Mouse (Mus musculus): Measurements from ENCODE around the gene Cdc42ep2. TPM values are rescaled to one million over a fixed set of nuclear protein-coding genes. Genes with fewer than 3 reads are reported as not detected.
A peak's percentile ranks its signal among the peaks of the same experiment; 100 is the strongest.

Gene Cdc42ep2
- 2.5 and 2.6 TPM in 2 replicates for polyA plus RNA-seq (2012; ENCODE audit: insufficient read depth, insufficient read length, missing spikeins)

GRCm38 (mm10) chr19:5924713-5925093 lies at the start of gene Cdc42ep2:
Cdc42ep2 (minus strand) TSS chr19:5924816.
- H3K4me3 ChIP-seq (ENCODE audit: insufficient read depth, low read length) = peak within 1 kb of the TSS; percentile 82
- H3K27ac ChIP-seq (ENCODE audit: insufficient read depth, low read depth, low read length) = peak within 1 kb of the TSS; percentile 47
- peaks cover 25% of the 10 kb centered on the region for H3K4me1 ChIP-seq (ENCODE audit: control insufficient read depth, insufficient read depth, low read length)
- no peak for TF ChIP-seq CTCF (IDR thresholded peaks at IDR 0.05; ENCODE audit: low read depth, low read length)
- TF ChIP-seq POLR2A (IDR thresholded peaks at IDR 0.05; ENCODE audit: borderline replicate concordance, low read depth, low read length) = no peak

GRCm38 (mm10) chr19:5967664-5968063 lies 43.0 kb upstream of the Cdc42ep2 start:
- TF ChIP-seq CTCF (IDR thresholded peaks at IDR 0.05; ENCODE audit: low read depth, low read length) (no peak), POLR2A (IDR thresholded peaks at IDR 0.05; ENCODE audit: borderline replicate concordance, low read depth, low read length) (no peak)
- Histone ChIP-seq H3K4me1 (ENCODE audit: control insufficient read depth, insufficient read depth, low read length) (peaks cover 22% of the 10 kb centered on the region), H3K4me3 (ENCODE audit: insufficient read depth, low read length) (no peak overlapping the region), H3K27ac (ENCODE audit: insufficient read depth, low read depth, low read length) (no peak overlapping the region)

- TF ChIP-seq POLR2A (IDR thresholded peaks at IDR 0.05; ENCODE audit: borderline replicate concordance, low read depth, low read length) = no peak
- no peak for TF ChIP-seq CTCF (IDR thresholded peaks at IDR 0.05; ENCODE audit: low read depth, low read length)
- no peak overlapping the region for H3K4me3 ChIP-seq (ENCODE audit: insufficient read depth, low read length)
- no peak overlapping the region for H3K27ac ChIP-seq (ENCODE audit: insufficient read depth, low read depth, low read length)
- H3K4me1 ChIP-seq (ENCODE audit: control insufficient read depth, insufficient read depth, low read length) = peaks cover 16% of the 10 kb centered on the region
These were observed 42.2 kb upstream of the Cdc42ep2 start for GRCm38 (mm10) chr19:5966786-5967185.

- peaks cover 18% of the 10 kb centered on the region for H3K4me1 ChIP-seq (ENCODE audit: control insufficient read depth, insufficient read depth, low read length)
- no peak overlapping the region for H3K27ac ChIP-seq (ENCODE audit: insufficient read depth, low read depth, low read length)
- no peak overlapping the region for H3K4me3 ChIP-seq (ENCODE audit: insufficient read depth, low read length)
- TF ChIP-seq CTCF (IDR thresholded peaks at IDR 0.05; ENCODE audit: low read depth, low read length) = no peak
- no peak for TF ChIP-seq POLR2A (IDR thresholded peaks at IDR 0.05; ENCODE audit: borderline replicate concordance, low read depth, low read length)
These were observed 41.3 kb upstream of the Cdc42ep2 start for GRCm38 (mm10) chr19:5965910-5966309.

- Histone ChIP-seq H3K4me3 (ENCODE audit: insufficient read depth, low read length) (no peak overlapping the region), H3K27ac (ENCODE audit: insufficient read depth, low read depth, low read length) (peak overlapping the region; percentile 1; the same call in 1 of the 2 replicates), H3K4me1 (ENCODE audit: control insufficient read depth, insufficient read depth, low read length) (peaks cover 17% of the 10 kb centered on the region)
- TF ChIP-seq CTCF (IDR thresholded peaks at IDR 0.05; ENCODE audit: low read depth, low read length) (peak; percentile 81), POLR2A (IDR thresholded peaks at IDR 0.05; ENCODE audit: borderline replicate concordance, low read depth, low read length) (no peak)
These were observed 40.7 kb upstream of the Cdc42ep2 start for GRCm38 (mm10) chr19:5965280-5965679.

- peaks cover 13% of the 10 kb centered on the region for H3K4me1 ChIP-seq (ENCODE audit: control insufficient read depth, insufficient read depth, low read length)
- TF ChIP-seq POLR2A (IDR thresholded peaks at IDR 0.05; ENCODE audit: borderline replicate concordance, low read depth, low read length) (no peak), CTCF (IDR thresholded peaks at IDR 0.05; ENCODE audit: low read depth, low read length) (no peak)
- H3K4me3 ChIP-seq (ENCODE audit: insufficient read depth, low read length) = peak overlapping the region; percentile 95
- peak overlapping the region; percentile 65 for H3K27ac ChIP-seq (ENCODE audit: insufficient read depth, low read depth, low read length)
These were observed 40.2 kb upstream of the Cdc42ep2 start for GRCm38 (mm10) chr19:5964804-5965203.

GRCm38 (mm10) chr19:5963883-5964562 lies 39.4 kb upstream of the Cdc42ep2 start, which contains the start of gene Pola2:
Pola2 (minus strand) TSS chr19:5964202.
- peak within 1 kb of the TSS; percentile 95 for H3K4me3 ChIP-seq (ENCODE audit: insufficient read depth, low read length)
- no peak for TF ChIP-seq POLR2A (IDR thresholded peaks at IDR 0.05; ENCODE audit: borderline replicate concordance, low read depth, low read length)
- no peak for TF ChIP-seq CTCF (IDR thresholded peaks at IDR 0.05; ENCODE audit: low read depth, low read length)
- peaks cover 9% of the 10 kb centered on the region; the same call in 1 of the 2 replicates for H3K4me1 ChIP-seq (ENCODE audit: control insufficient read depth, insufficient read depth, low read length)
- peak within 1 kb of the TSS; percentile 77 for H3K27ac ChIP-seq (ENCODE audit: insufficient read depth, low read depth, low read length)

DNA sequence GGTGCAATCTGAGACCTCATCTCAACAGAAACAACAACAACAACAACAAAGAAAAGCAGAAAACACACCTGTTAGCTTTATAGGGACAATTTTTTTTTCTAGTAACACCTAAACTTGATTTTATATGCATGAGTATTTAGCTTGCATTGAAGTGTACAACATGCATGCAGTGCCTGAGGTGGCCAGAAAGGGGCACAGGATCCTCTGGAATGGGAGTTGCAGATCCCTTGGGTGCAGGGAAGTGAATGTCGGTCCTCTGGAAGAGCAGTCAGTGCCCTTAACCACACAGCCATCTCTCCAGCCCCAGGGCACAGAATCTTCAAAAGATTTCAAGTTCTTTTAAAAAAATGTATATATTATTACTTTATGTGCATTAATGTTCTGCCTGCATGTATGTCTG lies 38.0 kb upstream of the Cdc42ep2 start:
- no peak for TF ChIP-seq POLR2A (IDR thresholded peaks at IDR 0.05; ENCODE audit: borderline replicate concordance, low read depth, low read length)
- TF ChIP-seq CTCF (IDR thresholded peaks at IDR 0.05; ENCODE audit: low read depth, low read length) = no peak
- Histone ChIP-seq H3K27ac (ENCODE audit: insufficient read depth, low read depth, low read length) (no peak overlapping the region), H3K4me1 (ENCODE audit: control insufficient read depth, insufficient read depth, low read length) (peaks cover 9% of the 10 kb centered on the region; the same call in 1 of the 2 replicates), H3K4me3 (ENCODE audit: insufficient read depth, low read length) (peak overlapping the region; percentile 95)

- H3K4me3 ChIP-seq (ENCODE audit: insufficient read depth, low read length) = no peak overlapping the region
- H3K27ac ChIP-seq (ENCODE audit: insufficient read depth, low read depth, low read length) = no peak overlapping the region
- peaks cover 16% of the 10 kb centered on the region for H3K4me1 ChIP-seq (ENCODE audit: control insufficient read depth, insufficient read depth, low read length)
- no peak for TF ChIP-seq POLR2A (IDR thresholded peaks at IDR 0.05; ENCODE audit: borderline replicate concordance, low read depth, low read length)
- no peak for TF ChIP-seq CTCF (IDR thresholded peaks at IDR 0.05; ENCODE audit: low read depth, low read length)
These were observed 32.8 kb upstream of the Cdc42ep2 start for GRCm38 (mm10) chr19:5957371-5957770.

DNA sequence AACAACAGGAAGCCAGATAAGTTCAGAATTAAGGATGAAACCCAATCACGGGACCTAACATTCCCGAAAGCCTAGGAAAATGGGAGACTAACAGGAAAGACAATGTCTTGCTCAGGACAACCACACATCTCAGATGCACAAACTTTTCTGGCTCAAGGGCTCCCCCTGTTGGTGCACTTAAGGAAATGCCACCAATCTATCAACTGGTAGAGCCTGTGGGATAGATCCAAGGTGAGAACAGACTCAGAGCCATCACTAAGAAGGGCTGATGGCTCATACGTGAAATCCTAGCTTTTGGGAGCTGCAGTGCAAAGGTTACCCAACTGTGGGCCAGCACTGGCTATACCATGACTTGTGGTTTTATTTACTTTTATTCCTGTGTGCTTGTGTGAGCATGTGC lies 32.1 kb upstream of the Cdc42ep2 start:
- Histone ChIP-seq H3K4me3 (ENCODE audit: insufficient read depth, low read length) (no peak overlapping the region), H3K27ac (ENCODE audit: insufficient read depth, low read depth, low read length) (no peak overlapping the region), H3K4me1 (ENCODE audit: control insufficient read depth, insufficient read depth, low read length) (peaks cover 21% of the 10 kb centered on the region)
- TF ChIP-seq CTCF (IDR thresholded peaks at IDR 0.05; ENCODE audit: low read depth, low read length) (no peak), POLR2A (IDR thresholded peaks at IDR 0.05; ENCODE audit: borderline replicate concordance, low read depth, low read length) (no peak)

Measured in bone marrow macrophage, adult 2 months (primary cell).